Mouse (Mus musculus): Measurements from ENCODE around the gene Igsf8.
A peak's percentile ranks its signal among the peaks of the same experiment; 100 is the strongest.

Gene Igsf8

DNA sequence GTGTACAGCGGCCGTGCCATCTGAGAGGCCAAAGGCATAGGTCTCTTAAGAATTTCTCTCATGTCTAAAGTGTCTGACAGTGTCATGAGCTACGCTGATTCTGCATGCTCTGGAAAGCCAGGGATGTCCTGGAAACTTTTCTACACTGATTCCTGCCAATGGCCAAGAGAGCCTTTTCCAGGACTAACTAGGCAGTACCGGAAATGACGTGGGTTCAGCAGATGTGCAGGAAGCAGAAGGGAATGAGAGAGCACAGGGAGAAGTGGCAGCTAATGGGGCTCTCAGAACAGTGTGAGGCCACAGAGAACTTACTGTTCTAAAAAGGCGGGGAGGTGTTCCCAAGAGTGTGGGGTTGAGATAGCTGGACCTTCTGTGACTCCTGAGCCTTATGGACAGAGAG is 11.9 kb downstream of the Igsf8 start:
- no peak for DNase-seq (ENCODE audit: low spot score in 2 of 2)

GRCm38 (mm10) chr1:172274116-172274515 is 12.7 kb downstream of the Igsf8 start:
- no peak for DNase-seq (ENCODE audit: low spot score in 2 of 2)

GRCm38 (mm10) chr1:172274547-172274946 is 13.1 kb downstream of the Igsf8 start:
- no peak for DNase-seq (ENCODE audit: low spot score in 2 of 2)

DNA sequence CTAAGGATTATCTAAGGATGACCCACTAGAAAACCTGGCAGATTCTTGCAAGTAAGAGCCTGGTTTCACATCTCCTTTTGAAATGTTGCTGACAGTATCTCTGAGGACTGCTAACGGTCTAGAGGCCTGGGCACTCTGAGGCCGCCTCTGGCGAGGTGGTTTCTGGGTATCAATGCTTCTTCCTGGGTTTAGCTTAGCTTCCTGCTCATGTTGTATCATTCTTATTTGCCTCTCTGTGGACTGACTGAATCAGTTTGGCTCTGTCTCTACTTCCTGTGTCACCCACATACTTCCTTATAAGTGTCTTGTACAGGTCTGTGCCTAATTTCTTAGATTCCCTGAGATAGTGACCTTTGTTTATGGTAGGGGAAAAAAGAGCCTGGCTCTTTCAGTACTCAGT is 15.7 kb downstream of the Igsf8 start:
- DNase-seq (ENCODE audit: low spot score in 2 of 2) = no peak

GRCm38 (mm10) chr1:172278328-172278727 is 16.9 kb downstream of the Igsf8 start:
- DNase-seq (ENCODE audit: low spot score in 2 of 2) = no peak

DNA sequence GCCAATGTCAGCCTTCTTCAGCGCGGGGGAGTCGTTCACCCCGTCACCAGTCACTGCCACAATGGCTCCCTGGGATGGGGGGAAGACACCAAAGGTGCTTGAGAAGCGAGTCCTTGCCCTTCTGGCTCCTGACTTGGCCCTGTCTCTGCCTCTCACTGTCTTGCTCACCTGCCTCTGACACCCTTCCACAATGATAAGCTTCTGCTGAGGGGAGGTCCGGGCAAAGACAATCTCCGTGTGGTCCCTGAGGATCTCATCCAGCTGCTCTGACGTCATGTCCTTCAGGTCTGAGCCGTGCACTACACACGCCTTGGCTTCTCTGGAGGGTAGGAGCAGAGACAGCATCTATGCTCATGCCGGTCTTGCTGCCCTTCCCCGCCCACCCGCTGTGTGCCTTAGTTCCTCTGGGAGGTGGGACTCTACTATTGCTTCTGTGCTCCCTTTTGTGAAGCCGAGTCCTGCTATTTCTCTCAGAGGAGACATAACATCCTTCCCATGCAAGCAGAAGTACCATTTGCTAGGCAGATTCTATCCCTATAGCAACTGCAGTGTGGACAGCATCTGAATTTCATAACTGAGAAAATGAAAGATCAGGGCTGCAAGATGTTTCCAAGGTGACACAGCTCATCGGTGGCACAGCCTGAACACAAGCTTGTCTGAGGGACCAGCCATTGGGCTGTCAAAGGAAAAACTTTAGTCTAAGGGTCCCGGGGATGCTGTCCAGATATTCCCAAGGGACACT is 18.5 kb downstream of the Igsf8 start:
- no peak for DNase-seq (ENCODE audit: low spot score in 2 of 2)

DNA sequence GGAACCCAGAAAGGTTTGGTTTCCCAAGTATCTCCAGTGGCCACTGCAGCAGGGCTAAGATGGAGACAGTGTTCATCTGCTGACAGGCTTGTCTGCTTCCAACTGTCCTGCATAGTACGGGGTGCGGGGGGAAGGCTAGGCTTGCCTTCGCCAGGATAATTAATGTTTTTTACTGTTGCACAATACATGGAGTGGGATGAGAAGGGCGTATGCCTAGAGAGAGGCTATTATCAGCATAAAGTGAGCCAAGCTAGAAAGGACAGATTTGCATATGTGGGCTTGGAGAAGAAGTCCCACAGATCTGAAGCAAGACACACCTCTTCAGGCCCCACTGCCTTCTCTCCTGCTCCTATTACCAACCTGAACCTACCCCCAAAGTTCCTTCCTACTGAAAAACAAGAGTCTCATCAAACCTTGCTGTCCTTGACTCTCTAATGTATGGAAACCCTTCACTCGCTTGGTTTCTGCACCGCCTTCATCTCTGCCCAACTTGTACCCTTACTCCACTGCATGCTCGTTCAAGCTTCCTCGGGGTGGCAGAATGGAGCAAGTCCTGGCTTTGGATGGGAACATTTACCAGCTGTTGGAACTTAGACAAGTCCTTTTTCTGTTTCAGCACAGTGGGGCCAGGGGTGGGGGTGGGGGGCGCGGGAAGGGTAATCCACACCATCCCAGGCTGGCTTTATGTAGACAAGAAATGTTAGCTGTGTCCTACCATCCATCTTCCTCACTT is 20.2 kb downstream of the Igsf8 start:
- no peak for DNase-seq (ENCODE audit: low spot score in 2 of 2)

DNA sequence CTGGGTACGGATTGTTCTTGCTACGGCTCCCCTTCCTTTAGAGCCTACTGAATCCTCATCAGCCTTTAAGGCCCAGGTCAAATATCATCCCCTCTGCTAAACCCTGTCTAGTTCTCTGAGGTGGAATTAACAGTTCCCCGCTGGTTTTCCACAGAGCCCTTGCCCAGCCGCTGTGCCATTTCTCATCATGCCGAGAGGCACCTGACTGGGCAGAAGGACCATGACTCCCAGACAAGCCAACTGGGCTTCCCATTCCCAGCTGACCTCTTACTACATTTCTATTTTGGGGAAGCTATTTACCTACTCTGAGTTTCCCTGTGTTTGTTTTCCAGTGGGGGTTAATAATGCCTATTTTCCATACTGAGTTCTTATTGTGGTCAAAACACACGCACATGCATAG is 21.6 kb downstream of the Igsf8 start:
- no peak for DNase-seq (ENCODE audit: low spot score in 2 of 2)

DNA sequence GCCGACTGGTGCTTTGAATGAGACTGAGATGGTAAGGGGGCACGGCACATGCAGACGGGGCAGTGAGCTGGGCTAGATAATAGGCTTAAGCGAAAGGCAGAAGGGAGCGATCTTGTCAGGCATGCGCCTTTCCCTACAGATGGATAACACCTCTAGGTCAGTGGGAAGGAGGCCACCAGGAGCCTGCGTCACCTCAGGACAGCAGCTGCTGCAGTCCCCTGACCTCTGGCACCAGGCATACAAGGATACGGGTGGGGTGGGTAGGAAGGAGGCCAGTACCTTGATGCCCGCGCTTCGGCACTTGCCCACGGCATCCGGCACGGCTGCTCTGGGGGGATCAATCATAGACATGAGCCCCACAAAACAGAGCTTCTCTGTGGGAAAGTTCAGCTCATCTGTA is 22.8 kb downstream of the Igsf8 start:
- no peak for DNase-seq (ENCODE audit: low spot score in 2 of 2)

GRCm38 (mm10) chr1:172286740-172287139 is 25.3 kb downstream of the Igsf8 start:
- no peak for DNase-seq (ENCODE audit: low spot score in 2 of 2)

GRCm38 (mm10) chr1:172288900-172289616 is 27.6 kb downstream of the Igsf8 start:
- DNase-seq (ENCODE audit: low spot score in 2 of 2) = no peak

- DNase-seq (ENCODE audit: low spot score in 2 of 2) = no peak
These were observed 28.1 kb downstream of the Igsf8 start for GRCm38 (mm10) chr1:172289617-172289946.

GRCm38 (mm10) chr1:172292880-172293279 is 31.4 kb downstream of the Igsf8 start:
- DNase-seq (ENCODE audit: low spot score in 2 of 2) = peak in 1 of 2 experiments; percentile 67

GRCm38 (mm10) chr1:172293449-172293848 is 32.0 kb downstream of the Igsf8 start:
- DNase-seq (ENCODE audit: low spot score in 2 of 2) = peak in 1 of 2 experiments; percentile 61

DNA sequence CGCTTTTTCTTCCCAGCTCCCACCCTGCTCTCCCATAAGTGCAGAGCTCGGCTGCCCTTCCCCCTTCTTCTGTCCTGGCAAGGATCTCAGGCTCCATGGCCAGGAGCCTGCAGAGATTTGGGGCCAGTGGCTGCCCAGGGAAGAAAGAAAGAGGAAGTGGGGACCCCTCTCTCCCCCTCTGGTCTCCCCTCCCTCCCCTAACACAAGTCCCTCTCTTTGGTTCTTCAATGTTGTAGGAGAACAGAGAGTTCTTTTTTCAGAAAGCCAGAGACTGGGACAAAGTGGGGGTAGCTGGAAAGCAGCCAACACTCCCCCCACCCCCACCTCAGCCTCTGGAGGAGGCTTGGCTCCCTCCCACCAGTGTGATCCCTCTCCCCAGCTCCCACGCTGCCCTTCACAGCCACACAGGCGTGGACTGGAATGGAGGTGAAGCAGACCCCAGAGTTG is 34.3 kb downstream of the Igsf8 start:
- no peak for DNase-seq (ENCODE audit: low spot score in 2 of 2)

- no peak for DNase-seq (ENCODE audit: low spot score in 2 of 2)
These were observed 35.5 kb downstream of the Igsf8 start for GRCm38 (mm10) chr1:172296816-172297510.

- peak in 1 of 2 experiments; percentile 68 for DNase-seq (ENCODE audit: low spot score in 2 of 2)
These were observed 36.4 kb downstream of the Igsf8 start, which contains the start of gene Atp1a2 for GRCm38 (mm10) chr1:172297611-172298537. TSS of gene Atp1a2 (minus strand) at chr1:172298064.

GRCm38 (mm10) chr1:172299528-172299927 is 38.1 kb downstream of the Igsf8 start:
- DNase-seq (ENCODE audit: low spot score in 2 of 2) = no peak

DNA sequence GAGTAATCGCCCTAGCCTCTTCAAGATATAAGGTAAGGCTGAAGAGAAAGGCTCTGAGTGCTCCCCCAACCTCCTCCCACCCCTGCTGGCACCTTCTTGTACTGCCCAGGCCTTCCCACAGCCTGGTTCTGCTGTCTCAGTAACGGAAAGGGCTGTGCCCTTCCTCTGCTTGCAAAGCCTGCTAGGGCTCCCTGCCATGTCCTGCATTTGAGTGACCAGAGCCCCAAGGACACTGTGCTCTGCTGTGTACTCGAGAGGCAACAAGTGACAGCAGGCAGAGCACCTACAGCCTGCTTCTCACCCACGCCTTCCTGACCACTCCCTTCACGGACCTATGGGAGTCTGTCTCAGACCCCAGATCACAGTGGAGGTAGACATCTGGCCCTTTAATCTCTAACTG is 38.8 kb downstream of the Igsf8 start:
- DNase-seq (ENCODE audit: low spot score in 2 of 2) = no peak

GRCm38 (mm10) chr1:172301180-172301579 is 39.7 kb downstream of the Igsf8 start:
- DNase-seq (ENCODE audit: low spot score in 2 of 2) = no peak

- no peak for DNase-seq (ENCODE audit: low spot score in 2 of 2)
These were observed 40.9 kb downstream of the Igsf8 start for GRCm38 (mm10) chr1:172302311-172302710.

Data from right cerebral cortex, adult 2 months (tissue).